Mouse (Mus musculus): ENCODE measurements at regions not wholly inside any gene's neighbourhood (a gene's known extent, or its start where the extent isn't known, plus 50 kb on each side); places are given as distances from the start of the nearest gene placed in this dataset.
A peak's percentile ranks its signal among the peaks of the same experiment; 100 is the strongest.
"Not testable (repeated sequence)": the region's sequence is repeated elsewhere in the genome, so short reads cannot be mapped to it uniquely, and the experiment has no call there.

- DNase-seq (ENCODE audit: low spot score in 2 of 2) = no peak
Observed at GRCm38 (mm10) chr10:99581074-99581473, 178.4 kb downstream of the Csl start.

GRCm38 (mm10) chr10:99584855-99585254 lies 174.6 kb downstream of the Csl start:
- no peak for DNase-seq (ENCODE audit: low spot score in 2 of 2)

GRCm38 (mm10) chr10:99592220-99592619 lies 167.2 kb downstream of the Csl start:
- DNase-seq (ENCODE audit: low spot score in 2 of 2) = peak in 1 of 2 experiments; percentile 35

GRCm38 (mm10) chr10:99595659-99596058 lies 163.8 kb downstream of the Csl start:
- DNase-seq (ENCODE audit: low spot score in 2 of 2) = no peak

- not testable (repeated sequence) for DNase-seq (ENCODE audit: low spot score in 2 of 2)
Observed at GRCm38 (mm10) chr10:99599142-99600120, 160.0 kb downstream of the Csl start.

GRCm38 (mm10) chr10:99602331-99602730 lies 157.1 kb downstream of the Csl start:
- DNase-seq (ENCODE audit: low spot score in 2 of 2) = peak in 1 of 2 experiments; percentile 54

- peak in 1 of 2 experiments; percentile 8 for DNase-seq (ENCODE audit: low spot score in 2 of 2)
Observed at GRCm38 (mm10) chr10:99604172-99604571, 155.3 kb downstream of the Csl start.

- no peak for DNase-seq (ENCODE audit: low spot score in 2 of 2)
Observed at GRCm38 (mm10) chr10:99608477-99608876, 151.0 kb downstream of the Csl start.

GRCm38 (mm10) chr10:99609420-99609819 lies 150.0 kb downstream of the Csl start:
- no peak for DNase-seq (ENCODE audit: low spot score in 2 of 2)

- DNase-seq (ENCODE audit: low spot score in 2 of 2) = no peak
Observed at GRCm38 (mm10) chr10:99610890-99611289, 148.6 kb downstream of the Csl start.

- DNase-seq (ENCODE audit: low spot score in 2 of 2) = no peak
Observed at GRCm38 (mm10) chr10:99614392-99615249, 144.8 kb downstream of the Csl start.

GRCm38 (mm10) chr10:99615371-99615770 lies 144.1 kb downstream of the Csl start:
- no peak for DNase-seq (ENCODE audit: low spot score in 2 of 2)

- peak; percentile 60 to 83 for DNase-seq (ENCODE audit: low spot score in 2 of 2)
Observed at GRCm38 (mm10) chr10:99615779-99616178, 143.7 kb downstream of the Csl start.

- no peak for DNase-seq (ENCODE audit: low spot score in 2 of 2)
Observed at GRCm38 (mm10) chr10:99617623-99618022, 141.8 kb downstream of the Csl start.

- peak; percentile 54 to 69 for DNase-seq (ENCODE audit: low spot score in 2 of 2)
Observed at GRCm38 (mm10) chr10:99619421-99620151, 139.9 kb downstream of the Csl start.

GRCm38 (mm10) chr10:99620489-99620888 lies 139.0 kb downstream of the Csl start:
- DNase-seq (ENCODE audit: low spot score in 2 of 2) = no peak

GRCm38 (mm10) chr10:99627355-99627754 lies 132.1 kb downstream of the Csl start:
- DNase-seq (ENCODE audit: low spot score in 2 of 2) = peak in 1 of 2 experiments; percentile 7

- no peak for DNase-seq (ENCODE audit: low spot score in 2 of 2)
Observed at GRCm38 (mm10) chr10:99632250-99632985, 127.0 kb downstream of the Csl start.

- DNase-seq (ENCODE audit: low spot score in 2 of 2) = no peak
Observed at GRCm38 (mm10) chr10:99635796-99636195, 123.7 kb downstream of the Csl start.

- no peak for DNase-seq (ENCODE audit: low spot score in 2 of 2)
Observed at GRCm38 (mm10) chr10:99639022-99639421, 120.4 kb downstream of the Csl start.

GRCm38 (mm10) chr10:99639469-99639868 lies 120.0 kb downstream of the Csl start:
- no peak for DNase-seq (ENCODE audit: low spot score in 2 of 2)
